Mouse (Mus musculus): Measurements from ENCODE around the gene Olfr288. TPM values are rescaled to one million over a fixed set of nuclear protein-coding genes. Genes with fewer than 3 reads are reported as not detected.

The Olfr288 gene
- polyA plus RNA-seq, 1 experiment from 2014 or later: not detected

- peaks cover 23% of the 10 kb centered on the region for H3K36me3 ChIP-seq
- no peaks in the 10 kb centered on the region for H3K9me3 ChIP-seq
- peak overlapping the region; percentile 96 for H3K9ac ChIP-seq
- peak overlapping the region; percentile 95 for H3K4me2 ChIP-seq
- peaks cover 16% of the 10 kb centered on the region for H3K4me1 ChIP-seq (replicated peaks)
- peak overlapping the region; percentile 99 for H3K4me3 ChIP-seq
- 1% methylated on average over 36 of the region's 36 CpGs for WGBS
- ATAC-seq (ENCODE audit: low FRiP score): peak; percentile 29
- H3K27ac ChIP-seq: peak overlapping the region; percentile 87
- H3K27me3 ChIP-seq: no peaks in the 10 kb centered on the region
These were observed 50.4 kb downstream of the Olfr288 start for GRCm38 (mm10) chr15:98144861-98145507.

GRCm38 (mm10) chr15:98142515-98142914 is 52.8 kb downstream of the Olfr288 start:
- Histone ChIP-seq H3K27me3 (no peaks in the 10 kb centered on the region), H3K4me2 (no peak overlapping the region), H3K9me3 (no peaks in the 10 kb centered on the region), H3K9ac (no peak overlapping the region), H3K36me3 (peaks cover 45% of the 10 kb centered on the region), H3K27ac (no peak overlapping the region), H3K4me1 (replicated peaks) (peaks cover 16% of the 10 kb centered on the region), H3K4me3 (no peak overlapping the region)
- WGBS: 82% methylated on average over 10 of the region's 10 CpGs
- ATAC-seq (ENCODE audit: low FRiP score): no peak

- no peaks in the 10 kb centered on the region for H3K27me3 ChIP-seq
- H3K9me3 ChIP-seq: no peaks in the 10 kb centered on the region
- no peak for ATAC-seq (ENCODE audit: low FRiP score)
- peaks cover 62% of the 10 kb centered on the region for H3K36me3 ChIP-seq
- 93% methylated on average over 5 of the region's 5 CpGs for WGBS
- no peak overlapping the region for H3K9ac ChIP-seq
- H3K4me3 ChIP-seq: no peak overlapping the region
- H3K27ac ChIP-seq: no peak overlapping the region
- peaks cover 12% of the 10 kb centered on the region for H3K4me1 ChIP-seq (replicated peaks)
- H3K4me2 ChIP-seq: no peak overlapping the region
These were observed 54.5 kb downstream of the Olfr288 start for GRCm38 (mm10) chr15:98140809-98141208.

DNA sequence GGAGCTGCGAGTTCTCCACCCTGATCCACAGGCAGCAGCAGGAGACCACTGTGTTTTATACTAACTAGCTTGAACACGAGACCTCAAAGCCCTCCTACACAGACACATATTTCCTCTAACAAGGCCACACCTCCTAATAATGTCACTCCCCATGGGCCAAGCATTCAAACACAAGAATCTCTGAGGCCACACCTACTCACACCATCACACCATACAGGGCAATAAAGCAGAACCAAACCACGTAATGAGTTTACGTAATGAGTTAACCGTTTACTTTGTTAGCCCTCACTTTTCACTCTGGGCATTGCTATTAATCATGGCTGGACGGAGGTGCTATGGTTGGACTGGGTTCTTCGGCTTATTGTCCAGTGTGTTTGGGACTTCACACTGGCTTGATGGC is 55.6 kb downstream of the Olfr288 start:
- no peak overlapping the region for H3K4me2 ChIP-seq
- no peak for ATAC-seq (ENCODE audit: low FRiP score)
- no peak overlapping the region for H3K27ac ChIP-seq
- no peaks in the 10 kb centered on the region for H3K27me3 ChIP-seq
- WGBS: 82% methylated on average over 7 of the region's 7 CpGs
- H3K9me3 ChIP-seq: no peaks in the 10 kb centered on the region
- peaks cover 8% of the 10 kb centered on the region for H3K4me1 ChIP-seq (replicated peaks)
- no peak overlapping the region for H3K9ac ChIP-seq
- no peak overlapping the region for H3K4me3 ChIP-seq
- peaks cover 72% of the 10 kb centered on the region for H3K36me3 ChIP-seq

DNA sequence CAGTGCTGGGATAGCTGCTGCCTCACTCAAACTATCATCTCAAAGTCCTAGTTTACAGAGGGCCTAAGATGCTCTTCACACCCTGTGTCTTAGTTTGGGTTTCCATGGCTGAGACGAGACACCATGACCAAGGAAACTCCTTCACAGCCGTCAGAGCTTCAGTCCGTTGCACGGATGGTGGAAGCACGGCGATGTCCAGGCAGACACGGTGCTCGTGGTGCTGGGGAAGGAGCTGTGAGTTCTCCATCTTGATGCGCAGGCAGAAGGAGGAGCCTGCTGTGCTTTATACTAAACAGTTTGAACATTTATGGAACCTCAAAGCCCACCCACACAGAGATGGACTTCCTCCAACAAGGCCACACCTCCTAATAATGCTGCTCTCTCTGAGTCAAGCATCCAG is 58.5 kb downstream of the Olfr288 start:
- no peak overlapping the region for H3K4me3 ChIP-seq
- no peaks in the 10 kb centered on the region for H3K9me3 ChIP-seq
- no peaks in the 10 kb centered on the region for H3K27me3 ChIP-seq
- peaks cover 94% of the 10 kb centered on the region for H3K36me3 ChIP-seq
- no peak overlapping the region for H3K4me2 ChIP-seq
- no peak for ATAC-seq (ENCODE audit: low FRiP score)
- no peak overlapping the region for H3K9ac ChIP-seq
- no peaks in the 10 kb centered on the region for H3K4me1 ChIP-seq (replicated peaks)
- 94% methylated on average over 9 of the region's 9 CpGs for WGBS
- no peak overlapping the region for H3K27ac ChIP-seq

Other genes with a start within 250 kb of the Olfr288 start
- 53.6 and 58.3 TPM in 2 replicates for gene Tmem106c, start 231.3 kb downstream of the Olfr288 start, polyA plus RNA-seq (2015; fragmentation: Nextera tagmentation; extraction: Ambion mirVana)
- gene Col2a1, start 190.8 kb downstream of the Olfr288 start, polyA plus RNA-seq (2015; fragmentation: Nextera tagmentation; extraction: Ambion mirVana): 53.5 and 69.4 TPM in 2 replicates
- 70.1 and 70.2 TPM in 2 replicates for gene Pfkm, start 103.0 kb downstream of the Olfr288 start, polyA plus RNA-seq (2015; fragmentation: Nextera tagmentation; extraction: Ambion mirVana)
- 23.3 and 24.7 TPM in 2 replicates for gene Senp1, start 101.8 kb downstream of the Olfr288 start, polyA plus RNA-seq (2015; fragmentation: Nextera tagmentation; extraction: Ambion mirVana)
- gene Asb8, start 29.9 kb downstream of the Olfr288 start, polyA plus RNA-seq (2015; fragmentation: Nextera tagmentation; extraction: Ambion mirVana): 52.9 and 59.4 TPM in 2 replicates
- 55.6 and 59.6 TPM in 2 replicates for gene Ccdc184, start 28.4 kb downstream of the Olfr288 start, polyA plus RNA-seq (2015; fragmentation: Nextera tagmentation; extraction: Ambion mirVana)
- not detected in 2 replicates for gene Gm44579, start 25.4 kb upstream of the Olfr288 start, polyA plus RNA-seq (2015; fragmentation: Nextera tagmentation; extraction: Ambion mirVana)
- gene Olfr287, start 25.5 kb upstream of the Olfr288 start, polyA plus RNA-seq (2015; fragmentation: Nextera tagmentation; extraction: Ambion mirVana): not detected in 2 replicates
- gene Olfr286, start 38.9 kb upstream of the Olfr288 start, polyA plus RNA-seq (2015; fragmentation: Nextera tagmentation; extraction: Ambion mirVana): not detected in 2 replicates
- gene H1fnt, start 61.8 kb upstream of the Olfr288 start, polyA plus RNA-seq (2015; fragmentation: Nextera tagmentation; extraction: Ambion mirVana): not detected in 2 replicates
- gene Zfp641, start 100.6 kb upstream of the Olfr288 start, polyA plus RNA-seq (2015; fragmentation: Nextera tagmentation; extraction: Ambion mirVana): 5.9 and 7.3 TPM in 2 replicates
- not detected in 2 replicates for gene Olfr285, start 121.8 kb upstream of the Olfr288 start, polyA plus RNA-seq (2015; fragmentation: Nextera tagmentation; extraction: Ambion mirVana)
- not detected in 2 replicates for gene Olfr284, start 145.4 kb upstream of the Olfr288 start, polyA plus RNA-seq (2015; fragmentation: Nextera tagmentation; extraction: Ambion mirVana)
- not detected in 2 replicates for gene Olfr283, start 185.4 kb upstream of the Olfr288 start, polyA plus RNA-seq (2015; fragmentation: Nextera tagmentation; extraction: Ambion mirVana)
- not detected in 2 replicates for gene Olfr282, start 235.7 kb upstream of the Olfr288 start, polyA plus RNA-seq (2015; fragmentation: Nextera tagmentation; extraction: Ambion mirVana)